Mouse (Mus musculus): ENCODE data around the gene 4930579F01Rik.

- TF ChIP-seq MEF2A (IDR thresholded peaks at IDR 0.05; ENCODE audit: borderline replicate concordance, low read depth, low read length) = no peak
- TF ChIP-seq CHD2 (IDR thresholded peaks at IDR 0.05; ENCODE audit: low read length) = no peak
- no peak for TF ChIP-seq USF1 (IDR thresholded peaks at IDR 0.05; ENCODE audit: low read depth, low read length)
- no peak for TF ChIP-seq TCF12 (IDR thresholded peaks at IDR 0.05; ENCODE audit: low read depth, low read length)
- no peak for TF ChIP-seq E2F4 (IDR thresholded peaks at IDR 0.05; ENCODE audit: insufficient replicate concordance, low read depth, low read length)
- no peak for TF ChIP-seq CTCF (conservative IDR thresholded peaks at IDR 0.05 in 1 of 2, IDR thresholded peaks at IDR 0.05 in 1 of 2; ENCODE audit: low read depth in 2 of 2, low read length in 2 of 2)
- TF ChIP-seq POLR2A (IDR thresholded peaks at IDR 0.05; ENCODE audit: low read depth, low read length) = no peak
- TF ChIP-seq RCOR1 (conservative IDR thresholded peaks at IDR 0.05; ENCODE audit: low read depth, low read length) = no peak
- no peak for TF ChIP-seq MAX (IDR thresholded peaks at IDR 0.05; ENCODE audit: low read length)
- TF ChIP-seq IRF4 (IDR thresholded peaks at IDR 0.05; ENCODE audit: low read depth, low read length) = no peak
- no peak for TF ChIP-seq HCFC1 (IDR thresholded peaks at IDR 0.05; ENCODE audit: low read depth, low read length)
- no peak for TF ChIP-seq TBP (conservative IDR thresholded peaks at IDR 0.05; ENCODE audit: low read depth, low read length)
- no peak for TF ChIP-seq EP300 (IDR thresholded peaks at IDR 0.05; ENCODE audit: low read length)
- TF ChIP-seq CHD1 (IDR thresholded peaks at IDR 0.05; ENCODE audit: low read depth, low read length) = no peak
These were observed 32.0 kb downstream of the 4930579F01Rik start for GRCm38 (mm10) chr3:138161623-138162022.
